8 mouse cellular contexts compared by ENCODE assay signal in the genomic region with DNA sequence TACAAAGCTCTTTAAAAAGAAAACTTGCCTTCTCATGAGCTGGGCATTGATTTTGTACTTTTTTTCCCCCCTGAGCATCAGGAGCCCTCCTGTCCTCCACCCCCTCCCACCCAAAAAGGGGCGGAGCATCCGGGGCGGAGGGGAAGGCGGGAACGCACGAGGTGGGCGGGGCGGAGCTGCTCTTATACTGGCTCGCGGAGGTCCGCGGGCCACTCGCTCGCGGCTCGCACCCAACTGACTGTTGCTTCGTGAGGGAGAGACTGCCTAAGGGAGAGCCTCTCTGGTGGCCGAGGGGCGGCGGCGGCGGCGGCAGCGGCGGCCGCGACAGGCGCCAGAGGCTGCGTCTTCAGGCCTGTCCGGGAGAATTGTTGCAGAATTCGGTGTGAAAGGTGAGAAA. TPM values are rescaled to one million over a fixed set of nuclear protein-coding genes. Genes with fewer than 3 reads are reported as not detected.
DNase-seq lines count a peak whose midpoint lies in the region; ATAC-seq lines count a peak whose summit lies in the region.

Gene Mum1l1, plus strand, starts transcription at position 214 of the 397 bp plus-strand sequence.

- no peaks in the 10 kb centered on the region for H3K36me3 ChIP-seq in hindbrain, embryonic 12.5 days

- intact Hi-C loops in left cerebral cortex, postnatal 4 days (cut with DNase I): no loop called here

- H3K27me3 ChIP-seq in hindbrain, embryonic 12.5 days: no peaks in the 10 kb centered on the region

- H3K27ac ChIP-seq in hindbrain, embryonic 12.5 days: no peak within 1 kb of the TSS

- H3K4me1 ChIP-seq in hindbrain, embryonic 12.5 days: no peaks in the 10 kb centered on the region

- peak; percentile 93 for ATAC-seq in hindbrain, embryonic 12.5 days (ENCODE audit: low FRiP score)
- ATAC-seq in inflammation-experienced regulatory T-cells, adult 6 months: no peak

- H3K9me3 ChIP-seq in hindbrain, embryonic 12.5 days (replicated peaks): no peaks in the 10 kb centered on the region

- no peak within 1 kb of the TSS for H3K9ac ChIP-seq in hindbrain, embryonic 12.5 days

- H3K4me3 ChIP-seq in hindbrain, embryonic 12.5 days: peak within 1 kb of the TSS; percentile 42

- DNase-seq in adipocyte (ENCODE audit: low spot score): peak; percentile 55
- peak; percentile 66 to 73 for DNase-seq in cerebellum, postnatal 14 days
- DNase-seq in gastrocnemius, adult 18-20 months (ENCODE audit: low spot score): peak; percentile 57
- peak; percentile 79 for DNase-seq in left cerebral cortex, postnatal 4 days
- peak; percentile 67 for DNase-seq in mesoderm, embryonic 11.5 days (ENCODE audit: low read depth, low spot score)
- peak; percentile 6 to 56 for DNase-seq in spleen, postnatal 10 days (ENCODE audit: low spot score in 2 of 2)

- peak within 1 kb of the TSS; percentile 57 for H3K4me2 ChIP-seq in hindbrain, embryonic 12.5 days (replicated peaks)

- 24% methylated on average over 17 of the region's 31 CpGs for WGBS in hindbrain, embryonic 12.5 days

RNA-seq across cellular contexts. Expression of gene Mum1l1, which starts in this region (rescaled TPM):
- total RNA-seq in gastrocnemius, adult 18-20 months (2021): 1 to 10 TPM; 4.5 to 5.6 TPM
- 14.9 and 20.1 TPM in 2 replicates for polyA plus RNA-seq in hindbrain, embryonic 12.5 days (2016; fragmentation: Nextera tagmentation; extraction: Ambion mirVana)
- 1 to 10 TPM; 2.8 to 2.9 TPM for total RNA-seq in left cerebral cortex, postnatal 4 days (2021)
- polyA plus RNA-seq in inflammation-experienced regulatory T-cells, adult 6 months (2017; shearing (Covaris generic)): not detected

Comparison
In these comparisons a context has a peak if more than half of its experiments do, and no peak if none do; other contexts are left out.
1. RNA of gene Mum1l1 (polyA plus RNA-seq): 14.9 to 20.1 TPM in hindbrain, embryonic 12.5 days; not detected in inflammation-experienced regulatory T-cells, adult 6 months; every median in the first group is over 10 times any median in the second.
2. Peak in every context shown above with its lines, with median percentiles within 50 percentile points of each other: DNase-seq.